21 mouse cellular contexts compared by ENCODE assay signal in genomic region chr2:164421306-164421705, GRCm38 (mm10). TPM values are rescaled to one million over a fixed set of nuclear protein-coding genes. Genes with fewer than 3 reads are reported as not detected.
"Had no signal": no experiment of that assay in that cellular context is flagged by ENCODE, and none has a peak within 500 bp of the region (broad histone marks: within the 10 kb centered on the region; RNA-seq: fewer than 3 reads in every experiment).

No protein-coding gene starts in this region.

- H3K27me3 ChIP-seq: intestine, embryonic 15.5 days; kidney, embryonic 15.5 days; lung, embryonic 15.5 days; neural tube, embryonic 12.5 days had no signal

- H3K4me2 ChIP-seq: intestine, embryonic 15.5 days; kidney, embryonic 15.5 days; lung, embryonic 15.5 days; neural tube, embryonic 12.5 days had no signal

- H3K9ac ChIP-seq: intestine, embryonic 15.5 days; kidney, embryonic 15.5 days; liver, embryonic 14.5 days; lung, embryonic 15.5 days; neural tube, embryonic 12.5 days had no signal

- H3K27ac ChIP-seq: intestine, embryonic 15.5 days; layer of hippocampus, adult 2 months; liver, embryonic 14.5 days; lung, embryonic 15.5 days; midbrain, embryonic 10.5 days; neural tube, embryonic 12.5 days had no signal

- H3K4me3 ChIP-seq: intestine, embryonic 15.5 days; kidney, embryonic 15.5 days; layer of hippocampus, adult 2 months; lung, embryonic 15.5 days; megakaryocyte, embryonic 14.5 days; midbrain, embryonic 10.5 days; neural tube, embryonic 12.5 days had no signal

- H3K4me1 ChIP-seq: megakaryocyte, embryonic 14.5 days; neural tube, embryonic 12.5 days had no signal

- H3K9me3 ChIP-seq: intestine, embryonic 15.5 days; kidney, embryonic 15.5 days; lung, embryonic 15.5 days; megakaryocyte, embryonic 14.5 days; midbrain, embryonic 10.5 days; neural tube, embryonic 12.5 days had no signal

- DNase-seq: kidney, postnatal 14 days; layer of hippocampus, adult 9-11 months; lung, adult 18-20 months; lung, postnatal 10 days; lung, postnatal 36 days; midbrain, embryonic 14.5 days; retina, postnatal 1 day; right cerebral cortex, postnatal 25 days; thymus, postnatal 25 days had no signal

- ATAC-seq: intestine, embryonic 15.5 days had no signal

- H3K36me3 ChIP-seq: neural tube, embryonic 12.5 days had no signal

RNA-seq across cellular contexts. Expression of gene Matn4, which starts 16.3 kb away (rescaled TPM):
- total RNA-seq: neutrophil, adult 5-6 weeks had no signal
- polyA plus RNA-seq: midbrain, embryonic 10.5 days; midbrain, embryonic 14.5 days had no signal

RNA-seq across cellular contexts. Expression of gene Rbpjl, which starts 18.4 kb away (rescaled TPM):
- polyA plus RNA-seq: large intestine, adult 2 months; midbrain, embryonic 10.5 days; midbrain, embryonic 14.5 days; thymus, postnatal 0 days had no signal

RNA-seq across cellular contexts. Expression of gene Slpi, which starts 32.4 kb away (rescaled TPM):
- total RNA-seq: left cerebral cortex, postnatal 25 days had no signal
- polyA plus RNA-seq: midbrain, embryonic 10.5 days; midbrain, embryonic 14.5 days; neural tube, embryonic 12.5 days had no signal
